Mouse (Mus musculus) heart, embryonic 14.5 days (tissue): ENCODE measurements around the gene AU015836. TPM values are rescaled to one million over a fixed set of nuclear protein-coding genes. Genes with fewer than 3 reads are reported as not detected.

Experiments
- ATAC-seq: fragments of 200-750 bp; cut with Nextera tagmentation; 2 replicates; pipeline ENCODE4 v1.8.0; 2017; ENCODE audit warnings: low read depth, moderate TSS enrichment; ENCODE audit not compliant: insufficient number of reproducible peaks, insufficient read depth, low FRiP score
- H3K27ac ChIP-seq, 2 experiments: fragments of 200-500 bp in 1 of 2; fragments of 300-500 bp in 1 of 2; sonication (generic) in 1 of 2; replicated peaks in 1 of 2; 2 replicates each; pipeline ENCODE4 v1.5.1; 2012 to 2014; ENCODE audit warnings: low read depth in 2 of 2, low read length in 2 of 2, control low read depth in 1 of 2, mild to moderate bottlenecking in 1 of 2, mixed read lengths in 1 of 2; ENCODE audit not compliant: control insufficient read depth in 1 of 2, insufficient read depth in 1 of 2
- H3K27me3 ChIP-seq: fragments of 300-500 bp; sonication (generic); 2 replicates; pipeline ENCODE4 v1.6.1; 2014; ENCODE audit warnings: mild to moderate bottlenecking, low read length, control low read depth; ENCODE audit not compliant: control insufficient read depth, insufficient read depth
- H3K36me3 ChIP-seq: fragments of 300-500 bp; sonication (generic); 2 replicates; pipeline ENCODE4 v1.6.1; 2014; ENCODE audit warnings: mild to moderate bottlenecking, control low read depth, low read length, mixed read lengths; ENCODE audit not compliant: control insufficient read depth, insufficient read depth
- H3K4me1 ChIP-seq, 2 experiments: fragments of 200-500 bp in 1 of 2; fragments of 300-500 bp in 1 of 2; sonication (generic) in 1 of 2; 2 replicates each; pipeline ENCODE4 v1.6.1; 2012 to 2014; ENCODE audit warnings: low read length in 2 of 2, control low read depth in 1 of 2, mixed read lengths in 1 of 2; ENCODE audit not compliant: control insufficient read depth in 2 of 2, insufficient read depth in 2 of 2
- H3K4me2 ChIP-seq: fragments of 300-500 bp; sonication (generic); 2 replicates; pipeline ENCODE4 v1.6.1; 2014; ENCODE audit warnings: mild to moderate bottlenecking, low read length
- H3K4me3 ChIP-seq, 2 experiments: fragments of 200-500 bp in 1 of 2; fragments of 300-500 bp in 1 of 2; sonication (generic) in 1 of 2; 2 replicates each; pipeline ENCODE4 v1.5.1; 2012 to 2014; ENCODE audit warnings: low read length in 2 of 2, mild to moderate bottlenecking in 2 of 2, control low read depth in 1 of 2, low read depth in 1 of 2, moderate library complexity in 1 of 2; ENCODE audit not compliant: control insufficient read depth in 1 of 2, insufficient read depth in 1 of 2
- H3K9ac ChIP-seq: fragments of 300-500 bp; sonication (generic); 2 replicates; pipeline ENCODE4 v1.6.1; 2014; ENCODE audit warnings: mild to moderate bottlenecking, low read length
- H3K9me3 ChIP-seq: fragments of 300-500 bp; sonication (generic); 2 replicates; pipeline ENCODE4 v1.6.1; 2016; ENCODE audit warnings: low read length, control low read depth; ENCODE audit not compliant: control insufficient read depth
- WGBS: fragments of 180-500 bp; shearing (Covaris S2); extraction: QIAGEN DNeasy Blood & Tissue Kit; methylation state at CpG from one replicate; pipeline ENCODE4 v1.1.7; 2014; 5-methylcytosine and 5-hydroxymethylcytosine counted together
- polyA plus RNA-seq: library from polyadenylated mRNA; unstranded; fragments of >200 nt; fragmentation: Nextera tagmentation; extraction: Ambion mirVana; gene quantifications from 2 replicates; pipeline ENCODE4 v1.2.1, GENCODE M21; 2014

AU015836 gene
- polyA plus RNA-seq = 0.26 TPM in 1 of 2 replicates, not detected in the other

DNA sequence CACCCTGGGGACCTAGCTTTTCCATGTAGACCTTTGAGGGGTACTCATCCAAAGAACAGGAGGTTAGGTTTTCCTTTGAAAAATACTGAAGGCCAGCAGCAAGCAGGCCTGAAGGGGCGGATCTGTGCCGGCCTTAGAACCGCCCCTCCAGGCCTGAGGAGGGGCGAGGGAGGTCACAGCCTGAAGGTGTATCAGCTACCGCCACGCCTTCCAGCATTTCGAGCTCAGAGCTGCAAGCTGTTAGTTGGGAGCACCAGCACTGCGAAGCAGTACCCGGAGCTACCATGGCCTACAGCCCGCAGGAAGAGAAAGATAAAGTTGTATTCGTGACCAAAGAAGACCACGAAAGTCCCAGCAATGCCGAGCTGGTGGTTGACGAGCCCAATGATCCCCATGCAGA is at the start of gene AU015836:
AU015836 (plus strand) TSS at position 216 of the 400 bp plus-strand sequence.
- Histone ChIP-seq H3K4me1 (no peaks in the 10 kb centered on the region), H3K4me2 (no peak within 1 kb of the TSS), H3K27ac (no peak within 1 kb of the TSS), H3K9ac (no peak within 1 kb of the TSS), H3K36me3 (no peaks in the 10 kb centered on the region), H3K9me3 (no peaks in the 10 kb centered on the region), H3K27me3 (peaks cover 4% of the 10 kb centered on the region; the same call in 1 of the 2 replicates), H3K4me3 (no peak within 1 kb of the TSS)
- no peak for ATAC-seq
- 51% methylated on average over 14 of the region's 14 CpGs for WGBS

DNA sequence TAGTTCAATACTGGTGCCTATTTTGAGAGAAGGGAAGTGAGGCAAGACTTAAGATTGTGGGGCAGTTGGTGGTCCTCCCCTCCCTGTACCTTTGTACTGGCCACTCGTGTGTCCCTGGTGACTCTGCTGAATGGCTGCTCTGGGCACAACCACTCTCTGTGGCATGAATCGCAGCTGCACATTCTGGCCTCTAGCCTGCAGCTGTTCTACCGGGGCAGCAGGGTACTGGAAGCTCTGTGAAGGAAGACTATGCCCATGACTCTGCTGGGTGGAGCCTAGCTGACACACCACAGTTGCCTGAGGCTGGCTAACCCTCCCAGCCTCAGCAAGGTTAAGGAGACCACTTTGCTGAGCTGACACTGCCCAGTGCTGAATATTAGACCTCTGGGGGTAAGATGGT is 49.4 kb upstream of the AU015836 start:
- Histone ChIP-seq H3K9ac (no peak overlapping the region), H3K36me3 (no peaks in the 10 kb centered on the region), H3K27ac (no peak overlapping the region), H3K4me1 (no peaks in the 10 kb centered on the region), H3K27me3 (no peaks in the 10 kb centered on the region; the same call in 1 of the 2 replicates), H3K4me2 (no peak overlapping the region), H3K9me3 (no peaks in the 10 kb centered on the region), H3K4me3 (no peak overlapping the region)
- WGBS = 58% methylated on average over 3 of the region's 3 CpGs
- no peak for ATAC-seq

DNA sequence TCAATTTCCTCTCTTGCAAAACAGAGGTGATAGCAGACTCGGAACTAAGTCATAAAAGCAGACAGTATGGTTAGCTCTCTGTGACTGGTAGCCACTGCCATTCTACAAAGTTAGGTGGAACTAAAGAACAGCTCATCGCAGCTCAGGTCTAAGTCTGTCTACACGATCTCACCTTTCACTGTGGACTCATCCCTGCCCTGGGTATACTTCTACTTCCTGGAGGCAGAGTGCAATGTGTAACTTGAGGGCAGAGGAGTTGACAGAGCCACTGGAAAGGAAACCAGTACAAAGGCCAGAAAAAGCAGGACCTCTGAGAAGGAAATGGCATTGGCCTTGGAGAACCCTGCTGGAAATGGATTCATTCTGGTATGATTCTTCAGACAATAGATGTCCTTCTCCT is 40.1 kb upstream of the AU015836 start:
- no peak for ATAC-seq
- whole genome bisulfite sequencing = 67% methylated on average over 3 of the region's 3 CpGs

DNA sequence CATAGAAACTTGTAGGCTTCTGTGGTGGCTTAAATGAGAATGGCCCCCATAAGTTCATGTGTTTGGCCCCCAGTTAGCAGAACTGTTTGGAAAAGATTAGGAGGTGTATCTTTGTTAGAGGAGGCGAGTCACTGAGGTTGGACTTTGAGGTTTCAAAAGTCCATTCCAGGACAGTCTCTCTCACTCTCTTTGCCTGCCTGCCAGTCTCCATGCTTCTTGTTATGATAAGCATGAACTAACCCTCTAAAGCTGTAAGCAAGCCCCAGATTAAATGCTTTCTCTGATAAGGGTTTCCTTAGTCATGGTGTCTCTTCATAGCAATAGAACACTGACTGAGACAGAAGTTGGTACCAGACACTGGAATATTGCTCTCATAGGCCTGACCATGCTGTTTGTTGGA is 39.7 kb upstream of the AU015836 start:
- no peaks in the 10 kb centered on the region for H3K27me3 ChIP-seq
- H3K27ac ChIP-seq = no peak overlapping the region
- ATAC-seq = no peak
- H3K9ac ChIP-seq = no peak overlapping the region
- no peak overlapping the region for H3K4me3 ChIP-seq
- H3K9me3 ChIP-seq = no peaks in the 10 kb centered on the region
- no peak overlapping the region for H3K4me2 ChIP-seq
- H3K36me3 ChIP-seq = no peaks in the 10 kb centered on the region
- H3K4me1 ChIP-seq = no peaks in the 10 kb centered on the region
- WGBS = 67% methylated on average over 1 of the region's 1 CpGs

More for the DNA sequence above, 40.1 kb upstream of the AU015836 start:
- H3K27ac ChIP-seq = no peak overlapping the region
- H3K4me2 ChIP-seq = no peak overlapping the region
- no peak overlapping the region for H3K9ac ChIP-seq
- no peak overlapping the region for H3K4me3 ChIP-seq
- no peaks in the 10 kb centered on the region for H3K27me3 ChIP-seq
- no peaks in the 10 kb centered on the region for H3K36me3 ChIP-seq
- no peaks in the 10 kb centered on the region for H3K9me3 ChIP-seq
- no peaks in the 10 kb centered on the region for H3K4me1 ChIP-seq

DNA sequence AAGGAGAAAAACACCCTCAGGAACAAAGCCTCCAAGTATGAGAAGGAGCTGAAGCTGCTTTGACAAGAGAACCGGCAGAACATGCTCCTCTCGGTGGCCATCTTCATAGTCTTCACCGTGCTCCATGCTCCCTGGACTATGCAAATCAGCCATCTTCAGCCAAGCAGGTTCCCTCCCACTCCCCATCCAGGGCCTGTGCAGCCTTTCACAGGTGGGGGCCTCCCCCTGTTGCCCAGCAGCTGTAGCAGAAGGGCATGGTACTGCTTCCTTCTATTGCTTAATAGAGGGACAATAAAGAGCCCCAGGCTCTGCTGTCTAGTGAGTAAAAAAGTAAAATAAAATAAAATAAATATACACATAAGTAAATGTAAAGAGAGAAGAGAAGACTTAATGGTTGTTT is 36.8 kb upstream of the AU015836 start:
- Histone ChIP-seq H3K4me2 (no peak overlapping the region), H3K9me3 (no peaks in the 10 kb centered on the region), H3K4me1 (no peaks in the 10 kb centered on the region), H3K27ac (no peak overlapping the region), H3K36me3 (no peaks in the 10 kb centered on the region), H3K9ac (no peak overlapping the region), H3K27me3 (no peaks in the 10 kb centered on the region), H3K4me3 (no peak overlapping the region)
- WGBS = 72% methylated on average over 3 of the region's 3 CpGs
- ATAC-seq = no peak

DNA sequence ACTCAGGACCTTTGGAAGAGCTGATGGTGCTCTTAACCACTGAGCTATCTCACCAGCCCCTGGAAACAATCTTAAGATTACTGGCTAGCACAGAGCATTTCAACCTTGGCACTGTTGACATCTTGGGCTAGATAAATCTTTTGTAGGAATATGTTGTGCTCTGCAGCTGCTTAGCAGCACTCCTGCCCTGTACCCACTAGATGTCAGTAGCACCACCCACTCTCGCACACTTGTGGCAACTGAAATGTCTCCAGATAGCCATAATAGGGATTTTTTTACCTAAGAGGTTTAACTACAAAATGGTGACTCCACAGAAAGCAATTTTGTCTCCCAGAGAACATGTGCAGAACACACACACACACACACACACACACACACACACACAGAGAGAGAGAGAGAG is 11.7 kb upstream of the AU015836 start:
- ATAC-seq = no peak
- Histone ChIP-seq H3K36me3 (no peaks in the 10 kb centered on the region), H3K9me3 (no peaks in the 10 kb centered on the region), H3K27ac (no peak overlapping the region), H3K4me1 (no peaks in the 10 kb centered on the region), H3K27me3 (peaks cover 6% of the 10 kb centered on the region; the same call in 1 of the 2 replicates), H3K4me3 (no peak overlapping the region), H3K4me2 (no peak overlapping the region), H3K9ac (no peak overlapping the region)
- 14% methylated on average over 1 of the region's 1 CpGs for WGBS

DNA sequence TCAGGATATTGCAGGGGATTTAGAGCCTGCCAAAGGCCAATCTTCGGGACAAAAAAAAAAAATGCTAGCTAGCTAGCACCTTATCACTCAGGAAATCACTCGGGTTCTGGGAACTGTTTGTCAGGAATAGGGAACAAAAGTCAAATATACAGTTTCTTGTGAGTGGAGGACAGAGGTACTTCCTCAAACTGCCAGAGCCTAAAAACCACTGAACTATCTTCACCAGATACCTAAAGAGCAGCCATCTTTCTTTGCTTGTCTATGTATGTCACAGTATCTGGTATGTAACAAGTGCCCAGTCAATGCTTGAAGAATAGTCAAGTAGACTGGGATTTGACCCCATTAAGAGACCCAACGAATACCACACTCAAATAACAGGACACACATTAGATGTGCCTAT is 10.0 kb upstream of the AU015836 start:
- 43% methylated on average over 3 of the region's 3 CpGs for WGBS
- no peak overlapping the region for H3K4me3 ChIP-seq
- no peak overlapping the region for H3K9ac ChIP-seq
- no peak overlapping the region for H3K4me2 ChIP-seq
- no peaks in the 10 kb centered on the region for H3K9me3 ChIP-seq
- ATAC-seq = no peak
- peaks cover 6% of the 10 kb centered on the region; the same call in 1 of the 2 replicates for H3K27me3 ChIP-seq
- H3K36me3 ChIP-seq = no peaks in the 10 kb centered on the region
- no peaks in the 10 kb centered on the region for H3K4me1 ChIP-seq
- H3K27ac ChIP-seq = no peak overlapping the region

DNA sequence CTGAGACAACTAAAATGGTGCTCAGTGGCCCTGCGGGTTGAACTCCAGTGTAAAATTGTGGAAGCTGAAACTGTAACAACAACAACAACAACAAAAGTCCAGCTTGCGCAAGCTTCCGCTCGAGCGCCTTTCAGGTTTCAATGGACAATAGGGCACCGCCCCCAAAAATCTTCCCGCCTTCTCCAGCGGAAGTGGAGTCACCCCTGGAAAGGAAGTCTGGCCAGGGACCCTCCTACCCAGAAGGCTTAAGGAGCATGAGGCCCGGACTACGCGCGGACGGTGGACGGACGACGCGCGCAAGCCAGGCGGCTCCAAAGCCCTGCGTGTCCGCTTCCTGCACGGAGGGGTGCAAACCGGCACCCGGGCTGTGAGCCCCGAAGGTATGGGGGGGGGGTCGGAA is 11.9 kb downstream of the AU015836 start:
- no peak for ATAC-seq
- H3K27ac ChIP-seq = no peak overlapping the region
- H3K4me1 ChIP-seq = no peaks in the 10 kb centered on the region
- H3K36me3 ChIP-seq = no peaks in the 10 kb centered on the region
- H3K9ac ChIP-seq = no peak overlapping the region
- H3K4me2 ChIP-seq = no peak overlapping the region
- H3K27me3 ChIP-seq = no peaks in the 10 kb centered on the region; the same call in 1 of the 2 replicates
- WGBS = 83% methylated on average over 26 of the region's 26 CpGs
- H3K9me3 ChIP-seq = no peaks in the 10 kb centered on the region
- H3K4me3 ChIP-seq = no peak overlapping the region
